Mouse (Mus musculus): ENCODE data around the gene 4930596D02Rik.

The 4930596D02Rik gene

GRCm38 (mm10) chr14:35811878-35812277, at the start of gene 4930596D02Rik:
4930596D02Rik (minus strand) TSS chr14:35811978.
- no peak for DNase-seq (ENCODE audit: low spot score)

DNA sequence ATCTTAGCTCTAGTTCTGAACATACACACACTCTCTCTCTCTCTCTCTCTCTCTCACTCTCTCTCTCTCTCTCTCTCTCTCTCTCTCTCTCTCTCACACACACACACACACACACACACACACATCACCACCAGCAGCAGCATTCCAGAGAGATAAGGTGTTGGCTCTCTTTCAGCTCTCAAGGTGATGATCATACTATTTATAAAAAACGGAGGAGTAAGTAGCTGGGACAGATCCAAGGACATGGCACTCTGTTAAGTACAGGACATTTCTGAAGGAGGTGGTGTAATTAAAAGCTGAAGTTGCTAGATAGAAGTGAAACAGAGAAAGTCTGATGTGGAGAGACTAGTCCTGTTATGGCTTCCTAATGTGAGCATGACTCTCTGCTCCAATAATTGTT, 41.5 kb upstream of the 4930596D02Rik start:
- DNase-seq (ENCODE audit: low spot score): no peak

GRCm38 (mm10) chr14:35845271-35845670, 33.5 kb upstream of the 4930596D02Rik start:
- DNase-seq (ENCODE audit: low spot score): no peak

DNA sequence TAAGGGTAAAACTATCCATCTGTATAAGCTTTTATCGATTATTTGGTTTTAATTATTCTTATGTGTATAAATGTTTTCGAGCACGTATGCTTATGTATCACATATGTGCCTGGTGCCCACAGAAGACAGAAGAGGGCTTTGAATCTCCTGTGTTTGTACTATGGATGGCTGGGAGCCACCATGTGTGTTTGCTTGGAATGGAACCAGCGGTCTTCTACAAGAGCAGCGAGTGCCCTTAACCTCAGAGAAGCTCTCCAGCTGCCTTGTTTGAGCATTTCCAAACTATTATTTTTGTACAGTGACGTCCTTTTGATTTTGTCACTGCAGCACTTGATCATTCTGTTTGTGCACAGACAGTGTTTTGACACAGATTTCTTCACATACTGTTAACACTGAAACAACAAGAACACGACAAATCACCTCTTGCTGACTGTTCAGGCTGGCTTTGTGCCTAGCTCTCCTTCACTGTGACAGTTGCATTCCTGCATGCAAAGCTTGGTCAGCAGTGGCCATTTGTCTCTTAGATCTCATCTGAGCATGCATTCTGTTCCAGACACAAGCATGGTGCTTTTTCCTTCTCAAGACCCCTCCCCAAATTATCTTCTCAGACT, 30.4 kb upstream of the 4930596D02Rik start:
- DNase-seq (ENCODE audit: low spot score): no peak

DNA sequence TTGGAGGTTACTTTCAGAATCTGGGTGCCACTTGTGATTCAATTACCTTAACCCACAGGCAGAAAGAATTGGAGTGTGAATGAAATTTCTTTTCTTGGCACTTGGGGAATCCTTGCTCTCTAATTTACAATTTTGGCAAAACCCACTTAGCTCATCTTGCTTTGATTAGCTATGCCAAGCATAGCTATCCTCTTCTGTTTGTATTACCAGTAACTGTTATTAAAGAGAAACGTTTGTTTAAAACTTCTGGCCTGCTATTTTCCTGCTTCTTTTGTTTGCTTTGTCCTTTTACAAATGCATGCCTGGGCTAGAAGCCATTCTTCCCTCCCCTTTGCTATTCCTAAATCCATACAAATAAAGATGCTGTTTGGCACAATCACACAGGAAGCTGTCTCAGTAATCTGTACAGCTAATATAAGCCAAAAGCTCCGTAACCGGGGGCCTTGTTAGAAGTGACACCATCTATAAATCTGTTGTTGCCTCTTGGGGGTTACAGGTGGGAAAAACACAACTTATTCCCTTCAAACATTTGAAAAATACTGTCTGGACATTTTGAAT, 19.0 kb downstream of the 4930596D02Rik start:
- DNase-seq (ENCODE audit: low spot score): no peak

DNA sequence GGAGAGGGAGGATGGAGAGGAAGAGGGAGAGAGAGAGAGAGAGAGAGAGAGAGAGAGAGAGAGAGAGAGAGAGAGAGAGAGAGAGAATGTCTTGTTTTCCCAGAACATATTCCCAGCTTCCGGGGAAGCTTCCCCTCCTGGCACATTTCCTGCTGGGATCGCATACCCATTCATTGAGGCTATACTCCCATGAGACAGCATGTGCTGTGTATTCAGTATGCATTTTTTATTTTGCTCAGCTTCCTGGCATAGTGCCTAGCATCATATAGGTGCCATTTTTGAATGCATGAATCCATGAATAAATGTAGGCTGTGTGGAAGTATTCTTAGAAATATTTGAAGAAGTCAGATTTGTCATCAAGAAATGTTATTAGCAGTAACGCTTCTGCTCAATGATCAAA, 31.7 kb downstream of the 4930596D02Rik start:
- no peak for DNase-seq (ENCODE audit: low spot score)

GRCm38 (mm10) chr14:35773306-35773705, 38.5 kb downstream of the 4930596D02Rik start:
- no peak for DNase-seq (ENCODE audit: low spot score)

Data from T-cell, adult 2 months (primary cell).